Mouse (Mus musculus): ENCODE data around the gene Hsd11b2. TPM values are rescaled to one million over a fixed set of nuclear protein-coding genes. Genes with fewer than 3 reads are reported as not detected.
A peak's percentile ranks its signal among the peaks of the same experiment; 100 is the strongest.

Gene Hsd11b2
- polyA plus RNA-seq (2015; fragmentation: Nextera tagmentation; extraction: Ambion mirVana) = 2.5 and 2.7 TPM in 2 replicates

DNA sequence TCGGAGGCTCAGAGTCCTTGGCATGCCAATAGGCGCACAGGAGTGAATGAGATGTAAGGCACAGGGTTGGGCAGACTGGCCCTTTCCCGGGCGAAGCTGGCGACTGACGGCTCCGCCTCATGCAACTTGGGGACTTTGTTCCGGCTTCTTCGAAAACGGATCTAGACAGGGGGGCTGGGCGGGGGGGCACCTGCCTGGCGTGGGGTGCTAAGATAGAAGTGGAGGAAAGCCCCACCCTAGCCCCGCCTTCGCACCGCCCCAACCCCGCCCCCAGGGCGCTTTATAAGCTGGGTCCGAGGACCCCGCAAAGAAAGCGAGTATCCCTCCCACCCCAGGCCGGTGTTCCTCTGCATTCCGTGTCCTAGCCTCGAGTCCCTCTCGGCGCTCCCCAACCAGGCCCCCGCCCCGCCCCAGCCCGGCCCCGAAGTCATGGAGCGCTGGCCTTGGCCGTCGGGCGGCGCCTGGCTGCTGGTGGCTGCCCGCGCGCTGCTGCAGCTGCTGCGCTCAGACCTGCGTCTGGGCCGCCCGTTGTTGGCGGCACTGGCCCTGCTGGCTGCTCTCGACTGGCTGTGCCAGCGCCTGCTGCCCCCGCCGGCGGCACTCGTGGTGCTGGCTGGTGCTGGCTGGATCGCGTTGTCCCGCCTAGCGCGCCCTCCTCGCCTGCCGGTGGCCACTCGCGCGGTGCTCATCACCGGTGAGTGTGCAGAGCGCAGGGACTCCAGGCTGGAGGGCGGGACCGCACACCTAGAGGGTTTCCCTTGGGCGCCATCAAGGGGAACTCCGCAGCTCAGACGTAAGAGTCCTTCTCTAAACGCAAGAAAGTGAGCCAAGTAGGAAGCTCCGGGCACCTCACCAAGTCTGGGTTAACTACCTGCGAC is at the start of gene Hsd11b2:
Gene Hsd11b2 (plus strand): TSS at position 320 of the 878 bp plus-strand sequence.
- peak within 1 kb of the TSS; percentile 100 for H3K4me2 ChIP-seq
- peak within 1 kb of the TSS; percentile 48; the same call in 1 of the 2 replicates for H3K27ac ChIP-seq
- peaks cover 9% of the 10 kb centered on the region; the same call in 1 of the 2 replicates for H3K27me3 ChIP-seq (replicated peaks)
- WGBS = 1% methylated on average over 61 of the region's 68 CpGs
- H3K36me3 ChIP-seq = 0 out of 2 replicates have a peak, but pooled peaks cover 3% of the 10 kb centered on the region
- peak; percentile 59 for ATAC-seq (ENCODE audit: insufficient read depth, low FRiP score, low read depth)
- peak within 1 kb of the TSS; percentile 56 for H3K4me3 ChIP-seq (replicated peaks)
- peaks cover 43% of the 10 kb centered on the region for H3K4me1 ChIP-seq
- peak within 1 kb of the TSS; percentile 56 for H3K9ac ChIP-seq
- no peaks in the 10 kb centered on the region for H3K9me3 ChIP-seq

DNA sequence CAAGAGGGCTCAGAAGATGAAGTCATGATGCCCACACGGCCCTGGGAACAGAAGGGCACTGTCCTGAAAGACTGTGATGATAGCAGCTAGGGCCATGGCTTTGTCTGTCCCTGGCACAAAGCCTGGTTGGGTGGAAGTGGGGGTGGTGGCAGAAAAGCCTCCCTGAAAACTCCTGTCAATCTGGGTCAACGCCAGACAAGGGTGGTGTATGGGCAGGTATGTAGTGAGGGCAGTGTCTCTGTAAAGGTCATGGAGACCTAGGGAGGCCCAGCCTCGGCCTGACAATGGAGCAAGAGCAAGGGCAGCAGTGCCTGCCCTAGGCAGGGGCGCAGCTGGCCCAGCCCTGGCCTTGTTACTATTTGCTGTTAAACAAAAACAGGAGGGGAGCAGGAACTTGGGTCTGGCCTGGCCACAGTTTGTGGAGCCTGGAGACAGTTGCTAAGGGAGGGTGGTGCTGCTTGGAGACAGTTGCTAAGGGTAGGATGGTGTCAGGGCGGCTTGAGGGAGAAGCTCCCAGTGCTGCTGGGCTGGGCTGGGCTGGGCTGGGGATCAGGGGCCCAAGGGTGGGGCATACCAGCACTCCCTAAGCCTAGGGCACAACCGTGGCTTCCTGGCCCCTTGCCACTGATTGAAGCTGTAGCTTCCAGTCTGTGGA is 49.4 kb upstream of the Hsd11b2 start:
- peaks cover 33% of the 10 kb centered on the region for H3K4me1 ChIP-seq
- peaks cover 4% of the 10 kb centered on the region; the same call in 1 of the 2 replicates for H3K36me3 ChIP-seq
- 0 out of 2 replicates have a peak, but pooled peaks cover 2% of the 10 kb centered on the region for H3K27me3 ChIP-seq (replicated peaks)
- no peaks in the 10 kb centered on the region for H3K9me3 ChIP-seq
- no peak overlapping the region for H3K4me2 ChIP-seq
- WGBS = 46% methylated on average over 6 of the region's 6 CpGs
- no peak overlapping the region for H3K4me3 ChIP-seq (replicated peaks)
- H3K9ac ChIP-seq = no peak overlapping the region
- ATAC-seq (ENCODE audit: insufficient read depth, low FRiP score, low read depth) = peak; percentile 33; the same call in 1 of the 2 replicates
- no peak overlapping the region for H3K27ac ChIP-seq

DNA sequence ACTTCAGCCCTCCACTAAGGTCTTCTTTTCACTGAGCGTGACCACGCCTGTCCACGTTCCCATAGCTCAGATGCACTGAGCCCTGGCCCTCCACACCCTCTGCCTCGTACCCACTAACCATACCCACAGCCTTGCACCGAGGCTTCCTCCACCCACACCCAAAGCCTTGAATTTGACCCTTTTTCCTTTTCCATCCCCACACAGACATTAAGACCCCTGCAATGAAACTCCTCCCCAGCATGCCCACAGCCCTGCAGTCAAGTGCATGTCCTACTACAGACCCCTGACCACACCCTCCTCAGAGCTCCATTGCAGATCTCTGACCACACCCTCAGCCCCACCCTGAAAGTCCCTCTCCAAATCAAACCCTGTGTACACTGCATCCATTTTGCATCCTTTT is 48.7 kb upstream of the Hsd11b2 start:
- Histone ChIP-seq H3K9me3 (no peaks in the 10 kb centered on the region), H3K27me3 (replicated peaks) (0 out of 2 replicates have a peak, but pooled peaks cover 2% of the 10 kb centered on the region), H3K27ac (no peak overlapping the region), H3K36me3 (peaks cover 4% of the 10 kb centered on the region; the same call in 1 of the 2 replicates), H3K4me1 (peaks cover 39% of the 10 kb centered on the region), H3K9ac (no peak overlapping the region), H3K4me2 (peak overlapping the region; percentile 51; the same call in 1 of the 2 replicates), H3K4me3 (replicated peaks) (no peak overlapping the region)
- WGBS = 84% methylated on average over 5 of the region's 5 CpGs
- ATAC-seq (ENCODE audit: insufficient read depth, low FRiP score, low read depth) = no peak

DNA sequence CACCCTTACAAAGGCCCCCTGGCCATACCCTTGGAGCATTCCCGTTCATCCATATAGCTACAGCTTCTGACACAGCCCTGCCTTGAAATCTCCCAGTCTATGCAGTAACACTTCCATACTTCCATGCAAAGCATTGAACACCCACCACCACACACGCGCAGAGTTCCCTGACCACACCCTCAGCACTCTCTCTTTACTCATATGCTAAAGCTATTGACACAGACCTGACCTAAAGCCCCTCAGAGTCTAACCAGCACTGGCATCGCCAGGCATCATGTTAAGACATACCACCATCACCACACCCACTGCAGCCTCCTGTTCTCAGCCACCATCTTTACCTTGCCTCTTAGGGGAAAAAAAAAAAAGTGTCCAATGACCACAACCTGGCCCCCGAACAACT is 48.3 kb upstream of the Hsd11b2 start:
- no peaks in the 10 kb centered on the region for H3K9me3 ChIP-seq
- no peak overlapping the region for H3K4me3 ChIP-seq (replicated peaks)
- peak overlapping the region; percentile 51 for H3K4me2 ChIP-seq
- H3K27ac ChIP-seq = no peak overlapping the region
- H3K27me3 ChIP-seq (replicated peaks) = 0 out of 2 replicates have a peak, but pooled peaks cover 2% of the 10 kb centered on the region
- 61% methylated on average over 5 of the region's 5 CpGs for WGBS
- H3K9ac ChIP-seq = no peak overlapping the region
- no peak for ATAC-seq (ENCODE audit: insufficient read depth, low FRiP score, low read depth)
- peaks cover 4% of the 10 kb centered on the region; the same call in 1 of the 2 replicates for H3K36me3 ChIP-seq
- peaks cover 43% of the 10 kb centered on the region for H3K4me1 ChIP-seq

DNA sequence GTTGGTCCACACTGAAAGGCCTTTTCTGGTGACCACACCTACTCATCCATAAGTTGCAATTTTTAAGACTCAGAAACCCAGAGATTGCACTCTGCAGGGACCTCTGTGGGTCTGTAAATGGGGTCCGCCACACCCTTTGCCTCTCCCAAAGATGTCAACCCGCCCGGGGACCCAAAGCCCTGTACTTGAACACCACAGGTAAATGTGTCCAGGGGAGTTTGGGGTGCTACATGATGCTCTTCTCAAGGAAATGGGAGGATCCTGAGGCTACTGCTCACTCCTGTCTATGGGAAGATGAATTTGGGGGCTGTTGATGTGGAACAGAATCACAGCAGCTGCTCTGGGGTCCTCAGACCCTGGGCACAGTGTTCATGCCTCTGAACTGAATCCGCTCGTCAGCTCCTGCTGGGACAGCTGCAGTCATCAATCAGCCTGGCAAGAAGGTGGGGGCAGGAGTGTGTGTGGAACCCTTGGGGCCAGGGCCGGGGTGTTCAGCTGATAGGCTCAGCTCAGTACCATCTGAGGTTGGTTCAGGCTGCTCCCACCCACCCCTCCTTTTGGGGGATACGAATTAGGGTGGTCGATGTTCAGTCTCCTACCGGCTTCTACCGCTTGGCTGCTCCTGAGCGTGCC is 47.8 kb upstream of the Hsd11b2 start:
- no peak; the same call in 1 of the 2 replicates for ATAC-seq (ENCODE audit: insufficient read depth, low FRiP score, low read depth)
- Histone ChIP-seq H3K4me1 (peaks cover 44% of the 10 kb centered on the region), H3K27me3 (replicated peaks) (0 out of 2 replicates have a peak, but pooled peaks cover 2% of the 10 kb centered on the region), H3K27ac (no peak overlapping the region), H3K36me3 (peaks cover 4% of the 10 kb centered on the region; the same call in 1 of the 2 replicates), H3K4me3 (replicated peaks) (peak overlapping the region; percentile 28), H3K9ac (peak overlapping the region; percentile 5; the same call in 1 of the 2 replicates), H3K4me2 (peak overlapping the region; percentile 51), H3K9me3 (no peaks in the 10 kb centered on the region)
- 20% methylated on average over 10 of the region's 11 CpGs for WGBS

DNA sequence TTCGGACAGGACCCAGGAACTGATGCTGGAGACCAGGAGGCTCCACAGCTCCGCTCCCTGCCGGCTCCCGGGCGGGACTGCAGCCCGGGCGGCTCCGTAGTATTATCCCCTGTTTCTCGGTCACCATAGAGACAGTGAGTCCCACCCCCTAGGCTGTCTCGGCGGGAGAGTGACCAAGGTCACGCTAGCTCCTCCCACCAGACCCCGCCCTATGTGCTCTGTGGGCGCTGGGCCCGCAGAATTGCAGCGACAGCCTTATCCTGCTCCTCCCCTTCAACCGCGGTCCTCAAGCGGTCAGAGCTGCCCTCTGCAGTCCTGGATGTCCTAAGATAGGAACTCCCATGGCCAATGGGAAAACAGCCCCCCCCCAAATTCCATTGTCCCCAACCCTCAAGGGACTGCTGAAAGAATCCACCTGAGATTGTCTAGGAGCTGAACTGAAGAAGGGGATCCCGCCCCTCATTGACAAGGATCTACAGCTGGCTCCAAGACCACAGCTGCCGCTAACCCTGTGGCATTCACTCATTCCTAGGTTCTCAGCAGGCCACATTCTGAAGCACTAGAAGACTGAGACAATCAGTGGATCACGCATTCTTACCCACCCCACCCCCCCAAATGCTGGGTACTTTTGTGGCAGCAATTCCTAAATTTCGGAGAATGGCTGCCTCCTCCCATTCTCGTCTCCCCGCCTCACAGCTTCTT is 47.1 kb upstream of the Hsd11b2 start, which contains the start of gene Tppp3:
Gene Tppp3 (minus strand): TSS at position 213 of the 702 bp plus-strand sequence.
- Histone ChIP-seq H3K4me2 (peak within 1 kb of the TSS; percentile 51), H3K27me3 (replicated peaks) (0 out of 2 replicates have a peak, but pooled peaks cover 2% of the 10 kb centered on the region), H3K4me3 (replicated peaks) (peak within 1 kb of the TSS; percentile 28), H3K27ac (peak within 1 kb of the TSS; percentile 45; the same call in 1 of the 2 replicates), H3K36me3 (peaks cover 4% of the 10 kb centered on the region; the same call in 1 of the 2 replicates), H3K9me3 (no peaks in the 10 kb centered on the region), H3K4me1 (peaks cover 44% of the 10 kb centered on the region), H3K9ac (peak within 1 kb of the TSS; percentile 5; the same call in 1 of the 2 replicates)
- WGBS = 9% methylated on average over 25 of the region's 25 CpGs
- ATAC-seq (ENCODE audit: insufficient read depth, low FRiP score, low read depth) = peak; percentile 93

DNA sequence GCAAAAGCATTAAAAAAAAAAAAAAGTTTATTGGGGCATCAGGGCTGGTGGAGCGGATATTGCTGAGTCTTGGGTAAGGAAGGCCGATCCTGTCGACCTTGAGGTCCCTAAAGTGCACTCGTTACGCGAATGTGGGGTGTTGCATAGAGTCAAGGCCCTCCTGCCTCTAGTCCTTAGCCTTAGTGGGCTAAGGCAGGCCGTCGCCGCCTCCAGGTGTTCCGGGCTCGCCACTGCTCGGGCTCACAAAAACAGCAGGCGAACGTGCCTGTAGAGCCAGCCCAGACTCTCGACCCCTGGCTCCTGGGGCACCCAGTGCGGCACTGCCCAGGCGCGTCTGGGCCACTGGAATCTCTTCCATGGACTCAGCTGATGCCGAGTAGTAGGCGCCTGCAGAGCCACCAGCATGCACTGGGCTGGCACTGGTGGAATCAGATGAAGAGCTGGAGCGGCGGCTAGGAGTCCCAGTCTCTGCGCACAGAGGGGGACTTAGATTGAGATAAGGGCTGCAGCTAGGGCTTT is 46.1 kb upstream of the Hsd11b2 start:
- Histone ChIP-seq H3K4me3 (replicated peaks) (no peak overlapping the region), H3K4me2 (no peak overlapping the region), H3K4me1 (peaks cover 49% of the 10 kb centered on the region), H3K27me3 (replicated peaks) (0 out of 2 replicates have a peak, but pooled peaks cover 2% of the 10 kb centered on the region), H3K9me3 (no peaks in the 10 kb centered on the region), H3K27ac (no peak overlapping the region), H3K9ac (no peak overlapping the region), H3K36me3 (peaks cover 4% of the 10 kb centered on the region; the same call in 1 of the 2 replicates)
- no peak for ATAC-seq (ENCODE audit: insufficient read depth, low FRiP score, low read depth)
- 54% methylated on average over 23 of the region's 23 CpGs for WGBS

DNA sequence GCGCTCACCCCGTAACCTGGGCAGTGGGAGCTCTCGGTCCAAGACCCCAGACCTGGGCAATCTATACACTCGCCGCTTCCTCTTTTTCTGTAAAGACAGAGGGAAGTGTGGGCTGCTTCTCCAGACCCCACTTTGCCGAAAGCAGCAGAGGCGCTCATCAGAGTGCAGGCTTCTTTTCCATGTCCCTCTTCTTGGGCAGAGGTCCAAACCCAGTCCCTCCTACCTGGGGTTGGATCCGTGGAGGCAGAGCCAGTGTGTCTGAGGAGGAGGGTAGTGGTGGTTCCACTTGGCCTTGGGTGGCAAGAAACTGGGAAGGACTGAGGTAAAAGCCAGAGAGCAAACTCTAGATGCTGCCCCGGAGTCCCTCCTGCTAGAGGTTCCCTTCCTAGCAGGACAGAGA is 45.6 kb upstream of the Hsd11b2 start:
- peaks cover 51% of the 10 kb centered on the region for H3K4me1 ChIP-seq
- 0 out of 2 replicates have a peak, but pooled peaks cover 2% of the 10 kb centered on the region for H3K27me3 ChIP-seq (replicated peaks)
- H3K4me2 ChIP-seq = no peak overlapping the region
- ATAC-seq (ENCODE audit: insufficient read depth, low FRiP score, low read depth) = no peak
- no peak overlapping the region for H3K27ac ChIP-seq
- H3K9ac ChIP-seq = no peak overlapping the region
- peaks cover 4% of the 10 kb centered on the region; the same call in 1 of the 2 replicates for H3K36me3 ChIP-seq
- WGBS = 70% methylated on average over 9 of the region's 9 CpGs
- no peak overlapping the region for H3K4me3 ChIP-seq (replicated peaks)
- no peaks in the 10 kb centered on the region for H3K9me3 ChIP-seq

DNA sequence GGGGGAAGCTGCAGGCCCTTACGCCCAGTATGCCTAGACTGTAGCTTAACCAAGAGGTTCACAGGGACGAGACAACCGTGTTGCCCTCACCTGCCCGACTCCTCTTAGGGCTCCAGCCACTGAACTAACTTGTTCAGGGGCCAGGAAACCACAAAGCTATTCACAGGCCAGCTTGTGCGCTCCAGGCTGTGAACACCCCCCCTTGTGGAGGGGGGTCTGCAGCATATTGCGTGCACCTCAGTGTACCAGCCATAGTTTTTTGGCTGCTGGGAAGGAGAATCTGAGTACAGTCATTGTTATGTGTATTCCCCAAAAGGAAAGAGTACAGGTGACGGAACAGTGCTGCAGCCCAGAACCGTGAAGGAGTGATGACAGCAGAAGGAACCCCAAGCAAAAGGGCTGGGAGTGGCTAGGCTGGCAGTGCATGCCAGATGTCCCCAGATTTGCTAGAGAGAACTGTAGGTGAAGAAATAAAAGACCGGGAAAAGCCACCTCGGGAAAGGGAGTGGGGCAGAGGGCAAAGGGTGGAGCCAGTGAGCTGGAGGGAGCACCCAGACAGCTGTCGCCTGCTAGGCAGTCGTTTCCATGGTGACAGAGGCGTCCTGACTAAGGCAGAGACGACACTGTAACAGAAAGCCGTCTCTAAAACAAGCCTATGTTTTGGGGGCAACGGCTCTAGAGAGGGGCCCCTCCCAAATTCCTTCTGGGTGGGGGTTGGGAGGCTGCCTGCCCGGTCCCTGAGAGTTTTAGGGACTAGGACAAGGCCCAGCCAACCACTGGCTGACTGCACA is 44.5 kb upstream of the Hsd11b2 start:
- H3K9ac ChIP-seq = no peak overlapping the region
- peaks cover 4% of the 10 kb centered on the region; the same call in 1 of the 2 replicates for H3K36me3 ChIP-seq
- H3K4me1 ChIP-seq = peaks cover 50% of the 10 kb centered on the region
- peak overlapping the region; percentile 14; the same call in 1 of the 2 replicates for H3K4me2 ChIP-seq
- no peaks in the 10 kb centered on the region for H3K9me3 ChIP-seq
- 36% methylated on average over 17 of the region's 17 CpGs for WGBS
- ATAC-seq (ENCODE audit: insufficient read depth, low FRiP score, low read depth) = no peak
- H3K27ac ChIP-seq = no peak overlapping the region
- no peak overlapping the region for H3K4me3 ChIP-seq (replicated peaks)
- 0 out of 2 replicates have a peak, but pooled peaks cover 2% of the 10 kb centered on the region for H3K27me3 ChIP-seq (replicated peaks)

DNA sequence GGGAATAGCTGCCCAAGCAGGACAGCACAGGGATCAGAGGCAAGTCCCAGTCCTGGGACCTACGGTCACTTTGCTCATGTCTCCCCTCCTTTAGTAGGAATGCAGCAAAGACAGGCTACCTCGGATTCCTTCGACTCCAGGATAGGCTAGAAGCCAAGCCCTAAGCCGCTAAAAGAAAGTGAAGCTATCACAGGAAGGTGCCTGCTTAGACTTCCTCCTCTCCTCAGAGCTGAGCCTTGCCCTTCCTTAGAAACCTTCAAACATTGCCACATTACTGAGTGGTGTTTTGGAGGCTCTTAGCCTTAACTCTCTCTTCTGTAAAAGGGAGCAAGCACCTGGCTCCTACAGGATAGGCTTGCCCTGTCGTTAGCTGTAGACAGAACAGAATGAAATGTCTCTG is 43.9 kb upstream of the Hsd11b2 start:
- no peak overlapping the region for H3K9ac ChIP-seq
- peaks cover 43% of the 10 kb centered on the region for H3K4me1 ChIP-seq
- H3K4me2 ChIP-seq = peak overlapping the region; percentile 14; the same call in 1 of the 2 replicates
- 0 out of 2 replicates have a peak, but pooled peaks cover 2% of the 10 kb centered on the region for H3K27me3 ChIP-seq (replicated peaks)
- H3K27ac ChIP-seq = no peak overlapping the region
- H3K9me3 ChIP-seq = no peaks in the 10 kb centered on the region
- ATAC-seq (ENCODE audit: insufficient read depth, low FRiP score, low read depth) = no peak
- H3K36me3 ChIP-seq = peaks cover 4% of the 10 kb centered on the region; the same call in 1 of the 2 replicates
- H3K4me3 ChIP-seq (replicated peaks) = no peak overlapping the region
- 34% methylated on average over 5 of the region's 5 CpGs for WGBS

Data from stomach, embryonic 15.5 days (tissue).